Mouse (Mus musculus) hematopoietic stem cell, adult 5-6 weeks (primary cell): ENCODE data around the gene Rnf31. TPM values are rescaled to one million over a fixed set of nuclear protein-coding genes. Genes with fewer than 3 reads are reported as not detected.

Experiments used
- ATAC-seq, 2 experiments: fragments of 125-278 bp in 1 of 2; replicated peaks in 1 of 2; 2 replicates each; pipeline ENCODE4 v1.8.0; 2016 to 2017; ENCODE audit warnings: inconsistent platforms in 2 of 2, mild to moderate bottlenecking in 2 of 2, moderate number of reproducible peaks in 2 of 2, low read depth in 1 of 2, moderate TSS enrichment in 1 of 2; ENCODE audit not compliant: low FRiP score in 2 of 2, poor library complexity in 2 of 2, severe bottlenecking in 2 of 2, insufficient read depth in 1 of 2, low TSS enrichment in 1 of 2
- total RNA-seq: library from RNA; stranded (forward); fragments of 172-1452, 232-1000 nt; gene quantifications from 2 replicates; pipeline ENCODE4 v1.2.3, GENCODE M21; 2017

Gene Rnf31
- total RNA-seq, 1 experiment from 2014 or later = 19.8 TPM

- no peak for ATAC-seq
These were observed 36.7 kb downstream of the Rnf31 start for GRCm38 (mm10) chr14:55628077-55628827.

GRCm38 (mm10) chr14:55629312-55629711 is 37.8 kb downstream of the Rnf31 start:
- ATAC-seq = peak; percentile 65 to 74; a peak in 2 of 4 replicates

GRCm38 (mm10) chr14:55634874-55635522 is 43.5 kb downstream of the Rnf31 start:
- peak in 1 of 2 experiments; percentile 11; a peak in 2 of 4 replicates for ATAC-seq

- peak; percentile 89 to 96 for ATAC-seq
These were observed 44.1 kb downstream of the Rnf31 start, which contains the start of gene Ipo4 for GRCm38 (mm10) chr14:55635523-55636007. Ipo4 (minus strand) TSS chr14:55635957.

- ATAC-seq = no peak
These were observed 46.3 kb downstream of the Rnf31 start, which contains the start of gene Gm49378 for GRCm38 (mm10) chr14:55637795-55638194. Gm49378 (minus strand) TSS chr14:55637895.

- ATAC-seq = no peak
These were observed 49.3 kb downstream of the Rnf31 start for GRCm38 (mm10) chr14:55640816-55641215.

- no peak for ATAC-seq
These were observed 49.8 kb downstream of the Rnf31 start for GRCm38 (mm10) chr14:55641291-55641690.

GRCm38 (mm10) chr14:55642679-55643059 is 51.2 kb downstream of the Rnf31 start:
- no peak for ATAC-seq

- ATAC-seq = peak; percentile 40 to 84
These were observed 51.8 kb downstream of the Rnf31 start, which contains the start of gene Tm9sf1 for GRCm38 (mm10) chr14:55643060-55643907. Tm9sf1 (minus strand) TSS chr14:55643806.

GRCm38 (mm10) chr14:55644261-55644888 is 52.9 kb downstream of the Rnf31 start:
- ATAC-seq = peak in 1 of 2 experiments; percentile 19; a peak in 2 of 4 replicates

GRCm38 (mm10) chr14:55649884-55650283 is 58.4 kb downstream of the Rnf31 start, which contains the start of gene Tssk4:
Tssk4 (plus strand) TSS chr14:55650184.
- ATAC-seq = no peak

GRCm38 (mm10) chr14:55651528-55651927 is 60.0 kb downstream of the Rnf31 start:
- ATAC-seq = no peak

Other genes with a start within 250 kb of the Rnf31 start
- 68.5 and 99.2 TPM in 2 replicates for gene Dhrs4, start 113.0 kb upstream of the Rnf31 start, total RNA-seq
- 2.3 and 2.7 TPM in 2 replicates for gene Carmil3, start 101.1 kb upstream of the Rnf31 start, total RNA-seq
- not detected in 2 replicates for gene Cpne6, start 81.3 kb upstream of the Rnf31 start, total RNA-seq
- gene Nrl, start 66.7 kb upstream of the Rnf31 start, total RNA-seq = not detected in 2 replicates
- gene Pck2, start 51.4 kb upstream of the Rnf31 start, total RNA-seq = 50.8 and 58.0 TPM in 2 replicates
- 47.6 and 53.3 TPM in 2 replicates for gene Dcaf11, start 31.7 kb upstream of the Rnf31 start, total RNA-seq
- 3.4 TPM in 1 of 2 replicates, not detected in the other for gene A730061H03Rik, start 31.3 kb upstream of the Rnf31 start, total RNA-seq
- not detected in 2 replicates for gene Fitm1, start 16.1 kb upstream of the Rnf31 start, total RNA-seq
- 367 and 390 TPM in 2 replicates for gene Psme1, start 13.6 kb upstream of the Rnf31 start, total RNA-seq
- gene Emc9, start 6.4 kb upstream of the Rnf31 start, total RNA-seq = 8.5 and 8.9 TPM in 2 replicates
- gene Psme2, start 595 bp upstream of the Rnf31 start, total RNA-seq = 189 and 244 TPM in 2 replicates
- 61.3 and 91.7 TPM in 2 replicates for gene Irf9, start 11.9 kb downstream of the Rnf31 start, total RNA-seq
- gene Rec8, start 26.3 kb downstream of the Rnf31 start, total RNA-seq = 15.4 and 17.9 TPM in 2 replicates
- gene Ipo4, start 44.2 kb downstream of the Rnf31 start, total RNA-seq = 14.3 and 35.2 TPM in 2 replicates
- 1.8 and 8.2 TPM in 2 replicates for gene Gm49378, start 46.2 kb downstream of the Rnf31 start, total RNA-seq
- gene Tm9sf1, start 52.1 kb downstream of the Rnf31 start, total RNA-seq = 48.5 and 55.1 TPM in 2 replicates
- gene Tssk4, start 58.5 kb downstream of the Rnf31 start, total RNA-seq = 0.40 and 0.94 TPM in 2 replicates
- gene Mdp1, start 68.8 kb downstream of the Rnf31 start, total RNA-seq = 29.1 and 31.1 TPM in 2 replicates
- gene Gmpr2, start 80.2 kb downstream of the Rnf31 start, total RNA-seq = 30.7 and 38.3 TPM in 2 replicates
- gene Nedd8, start 80.4 kb downstream of the Rnf31 start, total RNA-seq = 209 and 317 TPM in 2 replicates
- 27.3 and 34.1 TPM in 2 replicates for gene Tinf2, start 90.1 kb downstream of the Rnf31 start, total RNA-seq
- 1.3 and 5.8 TPM in 2 replicates for gene Tgm1, start 122.2 kb downstream of the Rnf31 start, total RNA-seq
- 17.2 and 17.9 TPM in 2 replicates for gene Rabggta, start 130.6 kb downstream of the Rnf31 start, total RNA-seq
- gene Dhrs1, start 154.0 kb downstream of the Rnf31 start, total RNA-seq = 25.3 TPM in 2 replicates
- gene Nop9, start 154.0 kb downstream of the Rnf31 start, total RNA-seq = 16.6 and 20.9 TPM in 2 replicates
- gene Cideb, start 166.8 kb downstream of the Rnf31 start, total RNA-seq = not detected in 2 replicates
- 0.60 and 0.63 TPM in 2 replicates for gene Ltb4r2, start 169.7 kb downstream of the Rnf31 start, total RNA-seq
- gene Ltb4r1, start 174.3 kb downstream of the Rnf31 start, total RNA-seq = 4.0 and 11.2 TPM in 2 replicates
- gene Adcy4, start 192.4 kb downstream of the Rnf31 start, total RNA-seq = 1.0 and 2.2 TPM in 2 replicates
- gene Ripk3, start 197.2 kb downstream of the Rnf31 start, total RNA-seq = 23.8 and 47.9 TPM in 2 replicates
- 0.31 and 0.35 TPM in 2 replicates for gene Nfatc4, start 231.4 kb downstream of the Rnf31 start, total RNA-seq